Mouse (Mus musculus) right cerebral cortex, postnatal 4 days (tissue): ENCODE data around the gene Mast3.
"Not testable (repeated sequence)": the region's sequence is repeated elsewhere in the genome, so short reads cannot be mapped to it uniquely, and the experiment has no call there.

Source experiments
- DNase-seq: peaks from one replicate; pipeline ENCODE4 v3.0.0-alpha.2; 2022

The Mast3 gene

GRCm38 (mm10) chr8:70833520-70833919, 28.7 kb upstream of the Mast3 start:
- DNase-seq = no peak

- no peak for DNase-seq
These were observed 28.2 kb upstream of the Mast3 start for GRCm38 (mm10) chr8:70833018-70833482.

- DNase-seq = no peak
These were observed 27.5 kb upstream of the Mast3 start for GRCm38 (mm10) chr8:70832371-70832770.

GRCm38 (mm10) chr8:70831517-70831916, 26.7 kb upstream of the Mast3 start:
- no peak for DNase-seq

- no peak for DNase-seq
These were observed 22.9 kb upstream of the Mast3 start for GRCm38 (mm10) chr8:70827796-70828195.

GRCm38 (mm10) chr8:70827010-70827409, 22.2 kb upstream of the Mast3 start:
- no peak for DNase-seq

- no peak for DNase-seq
These were observed 21.0 kb upstream of the Mast3 start for GRCm38 (mm10) chr8:70825816-70826215.

GRCm38 (mm10) chr8:70823802-70824201, 18.9 kb upstream of the Mast3 start:
- DNase-seq = no peak

GRCm38 (mm10) chr8:70822594-70822993, 17.7 kb upstream of the Mast3 start:
- not testable (repeated sequence) for DNase-seq

GRCm38 (mm10) chr8:70821992-70822391, 17.1 kb upstream of the Mast3 start:
- DNase-seq = no peak

- peak; percentile 65 for DNase-seq
These were observed 16.6 kb upstream of the Mast3 start for GRCm38 (mm10) chr8:70821399-70821962.

GRCm38 (mm10) chr8:70820101-70820935, 15.5 kb upstream of the Mast3 start:
- DNase-seq = no peak

- DNase-seq = no peak
These were observed 11.8 kb upstream of the Mast3 start for GRCm38 (mm10) chr8:70816679-70817078.

GRCm38 (mm10) chr8:70812885-70813284, 8.0 kb upstream of the Mast3 start:
- no peak for DNase-seq

GRCm38 (mm10) chr8:70812055-70812454, 7.2 kb upstream of the Mast3 start:
- no peak for DNase-seq

- no peak for DNase-seq
These were observed 6.3 kb upstream of the Mast3 start for GRCm38 (mm10) chr8:70810962-70811680.

- DNase-seq = no peak
These were observed 4.3 kb upstream of the Mast3 start for GRCm38 (mm10) chr8:70808955-70809701.

- DNase-seq = no peak
These were observed 3.4 kb upstream of the Mast3 start, which contains the start of gene Il12rb1 for GRCm38 (mm10) chr8:70808239-70808638. Gene Il12rb1, plus strand, starts transcription at chr8:70808449.

- no peak for DNase-seq
These were observed 2.5 kb upstream of the Mast3 start for GRCm38 (mm10) chr8:70807304-70807703.

- no peak for DNase-seq
These were observed 1.7 kb upstream of the Mast3 start for GRCm38 (mm10) chr8:70806541-70806940.

GRCm38 (mm10) chr8:70803761-70804480, 933 bp downstream of the Mast3 start:
- no peak for DNase-seq
